In genomic region chr4:116015502-116015901, GRCm38 (mm10) we compare ENCODE assay signal across 18 mouse cellular contexts. TPM values are rescaled to one million over a fixed set of nuclear protein-coding genes. Genes with fewer than 3 reads are reported as not detected.
DNase-seq lines count a peak whose midpoint lies in the region; ATAC-seq and TF ChIP-seq lines count a peak whose summit lies in the region.
"Had no signal": no experiment of that assay in that cellular context is flagged by ENCODE, and none has a peak within 500 bp of the region (broad histone marks: within the 10 kb centered on the region; RNA-seq: fewer than 3 reads in every experiment).

No protein-coding gene starts in this region.

- no peak for TF ChIP-seq CTCF in layer of hippocampus, adult 2 months (conservative IDR thresholded peaks at IDR 0.05)

- H3K4me1 ChIP-seq in hindbrain, embryonic 11.5 days (replicated peaks; ENCODE audit: control insufficient read depth, insufficient read depth, low read length): no peaks in the 10 kb centered on the region
- peaks cover 16% of the 10 kb centered on the region for H3K4me1 ChIP-seq in kidney, embryonic 16.5 days (ENCODE audit: insufficient read depth, low read length)

- peaks cover 30% of the 10 kb centered on the region for H3K27me3 ChIP-seq in hindbrain, embryonic 11.5 days (ENCODE audit: control insufficient read depth, insufficient read depth, low read length)
- H3K27me3 ChIP-seq in kidney, embryonic 16.5 days (ENCODE audit: insufficient read depth, low read length): peaks cover 55% of the 10 kb centered on the region

- peak; percentile 81 for ATAC-seq in inflammation-experienced regulatory T-cells, adult 6 months
- ATAC-seq in hindbrain, embryonic 11.5 days (ENCODE audit: low FRiP score): no peak
- ATAC-seq in kidney, embryonic 16.5 days (ENCODE audit: low FRiP score, low TSS enrichment): no peak
- ATAC-seq: forebrain, embryonic 16.5 days; lung, postnatal 0 days had no signal

- no peak overlapping the region for H3K4me2 ChIP-seq in hindbrain, embryonic 11.5 days (replicated peaks; ENCODE audit: low read depth, low read length)
- no peak overlapping the region for H3K4me2 ChIP-seq in kidney, embryonic 16.5 days (replicated peaks; ENCODE audit: low read depth, low read length)
- H3K4me2 ChIP-seq: limb, embryonic 15.5 days; neural tube, embryonic 13.5 days had no signal

- no peaks in the 10 kb centered on the region for H3K36me3 ChIP-seq in hindbrain, embryonic 11.5 days (ENCODE audit: control insufficient read depth, insufficient read depth, low read length)
- H3K36me3 ChIP-seq in kidney, embryonic 16.5 days (ENCODE audit: insufficient read depth, low read length): no peaks in the 10 kb centered on the region
- H3K36me3 ChIP-seq: limb, embryonic 15.5 days; neural tube, embryonic 13.5 days had no signal

- peak overlapping the region; percentile 90 for H3K4me3 ChIP-seq in layer of hippocampus, adult 2 months
- no peak overlapping the region for H3K4me3 ChIP-seq in hindbrain, embryonic 11.5 days (ENCODE audit: low read depth, low read length)
- H3K4me3 ChIP-seq in kidney, embryonic 16.5 days (ENCODE audit: low read length): no peak overlapping the region
- H3K4me3 ChIP-seq: gastrocnemius, adult 2 months; limb, embryonic 15.5 days had no signal

- H3K9ac ChIP-seq in hindbrain, embryonic 11.5 days (ENCODE audit: low read depth, low read length): no peak overlapping the region
- no peak overlapping the region for H3K9ac ChIP-seq in kidney, embryonic 16.5 days (replicated peaks; ENCODE audit: low read length)
- H3K9ac ChIP-seq: hindbrain, embryonic 14.5 days; limb, embryonic 15.5 days; neural tube, embryonic 13.5 days had no signal

- DNase-seq in layer of hippocampus, adult 2 months (ENCODE audit: low spot score in 2 of 2): no peak
- DNase-seq in layer of hippocampus, postnatal 10 days (ENCODE audit: low spot score in 2 of 2): no peak
- DNase-seq in thymus, postnatal 0 days (ENCODE audit: low spot score): peak; percentile 13
- DNase-seq in thymus, postnatal 14 days: no peak
- no peak for DNase-seq in hindbrain, embryonic 11.5 days (ENCODE audit: low spot score)
- no peak for DNase-seq in gastrocnemius, postnatal 10 days
- DNase-seq: adrenal gland, postnatal 36 days; gastrocnemius, adult 2 months; heart, adult 18-20 months; kidney, adult 9 months had no signal

- peak overlapping the region; percentile 97 for H3K27ac ChIP-seq in layer of hippocampus, adult 2 months
- H3K27ac ChIP-seq in hindbrain, embryonic 11.5 days (ENCODE audit: low read depth, low read length): no peak overlapping the region
- H3K27ac ChIP-seq in kidney, embryonic 16.5 days (ENCODE audit: low read length): no peak overlapping the region
- H3K27ac ChIP-seq: gastrocnemius, adult 2 months; hindbrain, embryonic 14.5 days; limb, embryonic 15.5 days; neural tube, embryonic 13.5 days; stomach, postnatal 0 days had no signal

- H3K9me3 ChIP-seq in hindbrain, embryonic 11.5 days (ENCODE audit: control insufficient read depth, low read length): no peaks in the 10 kb centered on the region
- H3K9me3 ChIP-seq in kidney, embryonic 16.5 days (ENCODE audit: low read length): no peaks in the 10 kb centered on the region
- H3K9me3 ChIP-seq: limb, embryonic 15.5 days; neural tube, embryonic 13.5 days had no signal

- WGBS in hindbrain, embryonic 11.5 days: 82% methylated on average over 5 of the region's 5 CpGs
- 84% methylated on average over 5 of the region's 5 CpGs for WGBS in kidney, embryonic 16.5 days

RNA-seq across cellular contexts. Expression of gene Faah, which starts 2.2 kb away (rescaled TPM):
- 100 to 1,000 TPM; 152 to 157 TPM for total RNA-seq in layer of hippocampus, adult 2 months (2021)
- total RNA-seq in layer of hippocampus, postnatal 10 days (2021): 100 to 1,000 TPM in 1 of 2 experiments, 10 to 100 TPM in 1; 86.6 to 108 TPM
- 3.9 and 4.7 TPM in 2 replicates for polyA plus RNA-seq in thymus, postnatal 0 days (2015; fragmentation: Nextera tagmentation; extraction: Ambion mirVana)
- 10 to 100 TPM; 29.0 to 64.8 (median 60.3) TPM for polyA plus RNA-seq in inflammation-experienced regulatory T-cells, adult 6 months (2017; shearing (Covaris generic))
- polyA plus RNA-seq in hindbrain, embryonic 11.5 days (2014; fragmentation: Nextera tagmentation; extraction: Ambion mirVana): 3.9 and 4.1 TPM in 2 replicates
- under 1 TPM; 0.68 to 0.75 TPM for total RNA-seq in gastrocnemius, postnatal 10 days (2021)
- 13.7 and 15.3 TPM in 2 replicates for polyA plus RNA-seq in kidney, embryonic 16.5 days (2015; fragmentation: Nextera tagmentation; extraction: Ambion mirVana)

RNA-seq across cellular contexts. Expression of gene Nsun4, which starts 38.2 kb away (rescaled TPM):
- 10 to 100 TPM in 1 of 2 experiments, 1 to 10 TPM in 1; 9.9 to 10.0 TPM for total RNA-seq in layer of hippocampus, adult 2 months (2021)
- total RNA-seq in layer of hippocampus, postnatal 10 days (2021): 1 to 10 TPM; 8.1 to 8.2 TPM
- 17.9 and 18.6 TPM in 2 replicates for polyA plus RNA-seq in thymus, postnatal 0 days (2015; fragmentation: Nextera tagmentation; extraction: Ambion mirVana)
- 10 to 100 TPM; 21.2 to 33.3 (median 29.9) TPM for polyA plus RNA-seq in inflammation-experienced regulatory T-cells, adult 6 months (2017; shearing (Covaris generic))
- 19.3 and 20.7 TPM in 2 replicates for polyA plus RNA-seq in hindbrain, embryonic 11.5 days (2014; fragmentation: Nextera tagmentation; extraction: Ambion mirVana)
- total RNA-seq in gastrocnemius, postnatal 10 days (2021): 10 to 100 TPM; 12.4 to 12.9 TPM
- polyA plus RNA-seq in kidney, embryonic 16.5 days (2015; fragmentation: Nextera tagmentation; extraction: Ambion mirVana): 21.2 and 22.8 TPM in 2 replicates

RNA-seq across cellular contexts. Expression of gene Uqcrh, which starts 59.4 kb away (rescaled TPM):
- total RNA-seq in layer of hippocampus, adult 2 months (2021): 100 to 1,000 TPM; 361 to 383 TPM
- 100 to 1,000 TPM; 402 to 460 TPM for total RNA-seq in layer of hippocampus, postnatal 10 days (2021)
- polyA plus RNA-seq in thymus, postnatal 0 days (2015; fragmentation: Nextera tagmentation; extraction: Ambion mirVana): 652 and 689 TPM in 2 replicates
- 100 to 1,000 TPM; 803 to 910 (median 862) TPM for polyA plus RNA-seq in inflammation-experienced regulatory T-cells, adult 6 months (2017; shearing (Covaris generic))
- polyA plus RNA-seq in hindbrain, embryonic 11.5 days (2014; fragmentation: Nextera tagmentation; extraction: Ambion mirVana): 413 and 425 TPM in 2 replicates
- 100 to 1,000 TPM; 741 to 954 TPM for total RNA-seq in gastrocnemius, postnatal 10 days (2021)
- polyA plus RNA-seq in kidney, embryonic 16.5 days (2015; fragmentation: Nextera tagmentation; extraction: Ambion mirVana): 505 and 583 TPM in 2 replicates

RNA-seq across cellular contexts. Expression of gene Lrrc41, which starts 59.6 kb away (rescaled TPM):
- 10 to 100 TPM; 42.8 to 46.4 TPM for total RNA-seq in layer of hippocampus, adult 2 months (2021)
- total RNA-seq in layer of hippocampus, postnatal 10 days (2021): 10 to 100 TPM; 51.9 to 52.8 TPM
- 41.6 and 42.1 TPM in 2 replicates for polyA plus RNA-seq in thymus, postnatal 0 days (2015; fragmentation: Nextera tagmentation; extraction: Ambion mirVana)
- 10 to 100 TPM; 16.5 to 19.0 (median 18.0) TPM for polyA plus RNA-seq in inflammation-experienced regulatory T-cells, adult 6 months (2017; shearing (Covaris generic))
- polyA plus RNA-seq in hindbrain, embryonic 11.5 days (2014; fragmentation: Nextera tagmentation; extraction: Ambion mirVana): 65.5 and 72.3 TPM in 2 replicates
- total RNA-seq in gastrocnemius, postnatal 10 days (2021): 10 to 100 TPM; 26.8 to 31.2 TPM
- polyA plus RNA-seq in kidney, embryonic 16.5 days (2015; fragmentation: Nextera tagmentation; extraction: Ambion mirVana): 87.9 and 88.0 TPM in 2 replicates
